Mouse (Mus musculus) stomach, postnatal 0 days (tissue): Measurements from ENCODE around the gene Prcd.

Source experiments
- CTCF ChIP-seq: IDR thresholded peaks from 2 replicates; pipeline ENCODE4 v1.5.1; 2016; ENCODE audit warnings: antibody characterized with exemption, low read depth, mild to moderate bottlenecking, moderate library complexity
- EP300 ChIP-seq: optimal IDR thresholded peaks from 2 replicates; pipeline ENCODE3; 2016; ENCODE audit warnings: antibody characterized with exemption

DNA sequence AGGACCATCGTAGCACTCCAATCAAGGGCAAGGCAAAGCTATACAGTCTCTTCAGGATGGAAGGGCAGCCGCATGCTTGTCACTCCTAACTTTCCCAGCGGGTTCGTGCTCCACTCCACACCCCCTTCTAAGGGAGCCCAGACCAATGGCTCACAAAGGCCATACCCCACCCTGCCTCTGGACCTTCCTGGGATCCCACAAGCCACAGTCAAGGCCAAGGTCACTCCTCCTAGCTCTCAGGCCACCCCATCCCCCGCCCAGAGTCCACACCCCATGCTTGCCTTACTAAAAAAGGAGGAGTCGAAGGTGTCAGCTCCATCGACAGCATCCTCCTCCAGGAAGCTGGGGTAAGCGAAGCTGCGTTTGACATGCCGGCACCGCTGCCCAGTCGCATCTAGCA lies 49.2 kb upstream of the Prcd start:
- TF ChIP-seq CTCF, result no peak
- TF ChIP-seq EP300, result no peak
